Mouse (Mus musculus) bone marrow, adult 2 months (tissue): ENCODE results near the gene Syt5. TPM values are rescaled to one million over a fixed set of nuclear protein-coding genes. Genes with fewer than 3 reads are reported as not detected.
"Not testable (repeated sequence)": the region's sequence is repeated elsewhere in the genome, so short reads cannot be mapped to it uniquely, and the experiment has no call there.

Source experiments
- H3K27ac ChIP-seq: fragments of 200-500 bp; 2 replicates; pipeline ENCODE4 v1.5.1; 2012; ENCODE audit warnings: low read depth, mild to moderate bottlenecking, control low read depth, inconsistent platforms, low read length; ENCODE audit not compliant: control insufficient read depth, poor library complexity, insufficient read depth
- H3K4me1 ChIP-seq: fragments of 200-500 bp; 2 replicates; pipeline ENCODE4 v1.6.1; 2011; ENCODE audit warnings: low read length; ENCODE audit not compliant: control insufficient read depth, insufficient read depth
- H3K4me3 ChIP-seq: fragments of 200-500 bp; replicated peaks from 2 replicates; pipeline ENCODE3; 2011; ENCODE audit warnings: mild to moderate bottlenecking, low read depth, low read length, control low read depth; ENCODE audit not compliant: control insufficient read depth
- CTCF ChIP-seq: fragments of 200-500 bp; IDR thresholded peaks from 2 replicates; pipeline ENCODE4 v1.5.1; 2011; ENCODE audit warnings: low read length, control low read depth; ENCODE audit not compliant: control insufficient read depth, insufficient read depth
- POLR2A ChIP-seq: fragments of 200-500 bp; IDR thresholded peaks from 2 replicates; pipeline ENCODE4 v1.6.1; 2011; ENCODE audit warnings: low read depth, mild to moderate bottlenecking, control low read depth, low read length, borderline replicate concordance; ENCODE audit not compliant: control insufficient read depth
- WGBS: fragments of 180-500 bp; shearing (Covaris S2); methylation state at CpG from one replicate; pipeline ENCODE4 v1.1.7; 2018; 5-methylcytosine and 5-hydroxymethylcytosine counted together
- polyA plus RNA-seq: library from polyadenylated mRNA; stranded (reverse); fragments of >200 nt; gene quantifications from 2 replicates; pipeline ENCODE4 v1.2.4, GENCODE M21; 2011; ENCODE audit warnings: low replicate concordance; ENCODE audit not compliant: missing spikeins, insufficient read depth, insufficient read length

Gene Syt5
- polyA plus RNA-seq, 1 experiment: not detected

- H3K4me1 ChIP-seq: no peaks in the 10 kb centered on the region
- no peak overlapping the region for H3K27ac ChIP-seq
- TF ChIP-seq POLR2A: no peak
- no peak for TF ChIP-seq CTCF
- WGBS: 55% methylated on average over 17 of the region's 17 CpGs
- H3K4me3 ChIP-seq: no peak overlapping the region
Observed at GRCm38 (mm10) chr7:4542013-4542412, 5.3 kb downstream of the Syt5 start.

- Histone ChIP-seq H3K4me3 (no peak overlapping the region), H3K27ac (no peak overlapping the region), H3K4me1 (no peaks in the 10 kb centered on the region)
- TF ChIP-seq POLR2A (no peak), CTCF (no peak)
- WGBS: 66% methylated on average over 5 of the region's 5 CpGs
Observed at GRCm38 (mm10) chr7:4541344-4541743, 6.0 kb downstream of the Syt5 start.

- no peak for TF ChIP-seq CTCF
- Histone ChIP-seq H3K4me3 (no peak overlapping the region), H3K4me1 (no peaks in the 10 kb centered on the region), H3K27ac (no peak overlapping the region)
- WGBS: 75% methylated on average over 2 of the region's 2 CpGs
Observed at GRCm38 (mm10) chr7:4539019-4539418, 8.3 kb downstream of the Syt5 start.

DNA sequence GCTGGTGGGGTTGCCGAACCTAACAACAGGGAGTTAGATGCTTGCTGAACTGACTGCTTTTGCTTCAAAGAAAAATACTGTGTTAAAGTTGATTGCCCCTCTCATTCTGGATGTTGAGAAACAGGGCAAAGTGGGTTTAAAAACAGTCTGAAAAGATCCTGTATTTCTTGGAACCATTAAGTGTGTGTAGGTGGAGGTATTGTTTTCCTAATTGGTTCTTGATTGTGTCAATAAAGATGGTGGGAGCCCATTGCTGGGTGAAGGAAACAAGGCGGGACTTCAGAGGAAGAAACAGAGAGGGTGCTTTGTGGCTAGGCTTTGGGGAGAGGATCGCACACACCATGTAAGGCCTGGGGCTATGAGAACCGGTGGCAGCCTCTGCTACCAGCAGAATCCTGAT, 10.2 kb downstream of the Syt5 start:
- TF ChIP-seq POLR2A (no peak), CTCF (no peak)
- 44% methylated on average over 4 of the region's 4 CpGs for WGBS
- Histone ChIP-seq H3K4me3 (no peak overlapping the region), H3K27ac (no peak overlapping the region), H3K4me1 (no peaks in the 10 kb centered on the region)

DNA sequence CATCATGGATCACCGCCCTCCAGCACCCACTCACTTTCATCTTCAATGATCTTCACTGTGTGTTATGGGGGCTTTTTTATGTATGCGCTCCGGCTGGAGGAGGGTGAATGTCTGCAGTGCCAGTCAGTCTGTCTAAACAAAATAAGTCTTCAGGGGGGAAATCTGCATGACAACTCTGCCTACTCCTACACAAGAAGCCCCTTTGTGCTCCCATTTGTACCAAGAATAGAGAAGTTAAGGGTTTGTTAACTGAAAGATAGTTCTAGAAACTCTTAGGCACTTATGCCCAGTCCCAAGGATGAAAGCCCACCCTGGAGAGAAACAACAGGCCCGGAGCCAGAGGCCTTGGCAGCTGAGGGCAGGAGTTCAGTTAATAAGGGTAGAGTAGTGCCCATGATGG, 11.0 kb downstream of the Syt5 start:
- H3K4me3 ChIP-seq: no peak overlapping the region
- no peak overlapping the region for H3K27ac ChIP-seq
- 85% methylated on average over 4 of the region's 4 CpGs for WGBS
- no peaks in the 10 kb centered on the region for H3K4me1 ChIP-seq
- TF ChIP-seq CTCF (no peak), POLR2A (no peak)

GRCm38 (mm10) chr7:4532005-4532729, 15.2 kb downstream of the Syt5 start, which contains the start of gene Dnaaf3:
Dnaaf3 (minus strand) TSS chr7:4532453.
- no peak within 1 kb of the TSS for H3K4me3 ChIP-seq
- no peak for TF ChIP-seq POLR2A
- TF ChIP-seq CTCF: no peak
- no peaks in the 10 kb centered on the region for H3K4me1 ChIP-seq
- H3K27ac ChIP-seq: no peak within 1 kb of the TSS
- 12% methylated on average over 28 of the region's 28 CpGs for WGBS

DNA sequence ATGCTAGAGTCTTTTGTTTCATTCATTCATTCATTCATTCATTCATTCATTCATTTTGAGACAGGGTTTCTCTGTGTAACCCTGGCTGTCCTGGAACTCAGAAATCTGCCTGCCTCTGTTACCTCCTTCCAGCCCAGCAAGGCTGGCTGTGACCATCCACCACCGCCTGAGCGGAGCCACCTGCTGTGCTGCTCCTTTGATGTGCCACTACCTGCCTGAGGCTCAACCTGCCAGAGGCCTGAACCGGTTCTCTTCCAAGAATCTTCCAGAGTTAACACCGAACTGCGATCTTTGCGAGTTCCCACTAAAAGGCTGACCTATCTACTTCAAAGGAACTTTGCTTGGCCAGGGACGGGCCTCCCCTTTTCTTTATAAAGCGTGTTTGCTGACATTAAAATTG, 17.2 kb downstream of the Syt5 start:
- 85% methylated on average over 7 of the region's 8 CpGs for WGBS
- H3K4me3 ChIP-seq, H3K27ac ChIP-seq, H3K4me1 ChIP-seq: not testable (repeated sequence)

GRCm38 (mm10) chr7:4527302-4527689, 20.0 kb downstream of the Syt5 start:
- WGBS: 51% methylated on average over 18 of the region's 18 CpGs

More at GRCm38 (mm10) chr7:4527302-4527689, 20.0 kb downstream of the Syt5 start:
- TF ChIP-seq CTCF (no peak), POLR2A (no peak)
- no peak overlapping the region for H3K27ac ChIP-seq
- H3K4me3 ChIP-seq: peak overlapping the region; percentile 17
- no peaks in the 10 kb centered on the region; the same call in 1 of the 2 replicates for H3K4me1 ChIP-seq
